Comparison of ENCODE assay signal across 11 mouse cellular contexts in the genomic region with DNA sequence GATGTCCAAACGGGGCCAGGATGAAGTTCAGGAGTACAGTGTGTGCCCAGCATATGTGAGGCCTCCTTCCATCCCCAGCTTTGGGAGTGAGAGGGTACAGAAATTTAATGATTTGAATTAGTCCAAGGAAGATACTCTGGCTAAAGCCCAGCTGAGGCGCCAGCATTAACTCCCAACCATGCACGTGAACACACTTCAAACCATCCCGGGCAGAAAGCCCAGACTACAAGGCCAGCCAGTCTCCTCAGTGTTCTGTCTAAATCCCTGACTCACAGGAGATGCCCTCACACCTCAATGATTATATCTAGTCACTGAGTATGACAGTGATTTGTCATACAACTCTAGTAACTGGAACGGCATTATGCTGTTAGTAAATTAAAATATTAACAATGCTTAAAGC. TPM values are rescaled to one million over a fixed set of nuclear protein-coding genes. Genes with fewer than 3 reads are reported as not detected.
DNase-seq lines count a peak whose midpoint lies in the region; ATAC-seq and TF ChIP-seq lines count a peak whose summit lies in the region.
"Had no signal": no experiment of that assay in that cellular context is flagged by ENCODE, and none has a peak within 500 bp of the region (broad histone marks: within the 10 kb centered on the region; RNA-seq: fewer than 3 reads in every experiment).

No protein-coding gene starts in this region.

- H3K4me3 ChIP-seq in hindbrain, embryonic 15.5 days: no peak overlapping the region
- no peak overlapping the region for H3K4me3 ChIP-seq in hindbrain, embryonic 10.5 days
- no peak overlapping the region for H3K4me3 ChIP-seq in heart, embryonic 14.5 days (ENCODE audit: control insufficient read depth in 1 of 2, insufficient read depth in 1 of 2, low read depth in 1 of 2, low read length in 2 of 2)
- H3K4me3 ChIP-seq in liver, postnatal 0 days (ENCODE audit: low read depth, low read length): no peak overlapping the region
- H3K4me3 ChIP-seq: forebrain, embryonic 10.5 days had no signal

- no peak for DNase-seq in hindbrain, embryonic 10.5 days (ENCODE audit: low spot score)
- peak; percentile 26 for DNase-seq in urinary bladder, postnatal 14 days (ENCODE audit: low spot score)
- no peak for DNase-seq in urinary bladder, postnatal 10 days (ENCODE audit: low spot score)
- DNase-seq in gastrocnemius, adult 18-20 months (ENCODE audit: low spot score): no peak
- no peak for DNase-seq in liver, postnatal 0 days
- no peak for DNase-seq in embryo, embryonic 9.5 days (ENCODE audit: extremely low spot score)

- no peaks in the 10 kb centered on the region for H3K27me3 ChIP-seq in hindbrain, embryonic 15.5 days
- no peaks in the 10 kb centered on the region for H3K27me3 ChIP-seq in hindbrain, embryonic 10.5 days (ENCODE audit: insufficient read depth, poor library complexity, severe bottlenecking)
- H3K27me3 ChIP-seq in heart, embryonic 14.5 days (ENCODE audit: control insufficient read depth, insufficient read depth, low read length): no peaks in the 10 kb centered on the region
- no peaks in the 10 kb centered on the region for H3K27me3 ChIP-seq in liver, postnatal 0 days (ENCODE audit: insufficient read depth, low read length)
- H3K27me3 ChIP-seq: CH12.LX had no signal

- no peak overlapping the region for H3K27ac ChIP-seq in hindbrain, embryonic 15.5 days (replicated peaks)
- H3K27ac ChIP-seq in hindbrain, embryonic 10.5 days: no peak overlapping the region
- H3K27ac ChIP-seq in heart, embryonic 14.5 days (replicated peaks in 1 of 2; ENCODE audit: control insufficient read depth in 1 of 2, insufficient read depth in 1 of 2, low read depth in 2 of 2, low read length in 2 of 2): no peak overlapping the region
- no peak overlapping the region for H3K27ac ChIP-seq in liver, postnatal 0 days (ENCODE audit: low read depth)
- H3K27ac ChIP-seq: forebrain, embryonic 10.5 days had no signal

- 67% methylated on average over 5 of the region's 5 CpGs for WGBS in hindbrain, embryonic 15.5 days
- 90% methylated on average over 5 of the region's 5 CpGs for WGBS in hindbrain, embryonic 10.5 days
- WGBS in heart, embryonic 14.5 days: 56% methylated on average over 5 of the region's 5 CpGs
- WGBS in liver, postnatal 0 days (ENCODE audit: insufficient replicate concordance): 88% methylated on average over 5 of the region's 5 CpGs

- no peak overlapping the region for H3K9ac ChIP-seq in hindbrain, embryonic 15.5 days
- no peak overlapping the region for H3K9ac ChIP-seq in heart, embryonic 14.5 days (ENCODE audit: low read length)
- H3K9ac ChIP-seq in liver, postnatal 0 days (replicated peaks): no peak overlapping the region

- no peaks in the 10 kb centered on the region for H3K4me1 ChIP-seq in hindbrain, embryonic 15.5 days (replicated peaks)
- no peaks in the 10 kb centered on the region for H3K4me1 ChIP-seq in hindbrain, embryonic 10.5 days (replicated peaks)
- peaks cover 0 to 15% of the 10 kb centered on the region in 2 experiments; a peak in 1 of 4 replicates for H3K4me1 ChIP-seq in heart, embryonic 14.5 days (ENCODE audit: control insufficient read depth in 2 of 2, insufficient read depth in 2 of 2, low read length in 2 of 2)
- no peaks in the 10 kb centered on the region; the same call in 1 of the 2 replicates for H3K4me1 ChIP-seq in liver, postnatal 0 days (ENCODE audit: insufficient read depth)
- H3K4me1 ChIP-seq: forebrain, embryonic 10.5 days had no signal

- TF ChIP-seq CTCF in liver, postnatal 0 days (IDR thresholded peaks at IDR 0.05; ENCODE audit: low read depth): no peak

- no peak for TF ChIP-seq EP300 in liver, postnatal 0 days (IDR thresholded peaks at IDR 0.05; ENCODE audit: low read depth)

- no peaks in the 10 kb centered on the region for H3K36me3 ChIP-seq in hindbrain, embryonic 15.5 days
- H3K36me3 ChIP-seq in hindbrain, embryonic 10.5 days: peaks cover 12% of the 10 kb centered on the region
- H3K36me3 ChIP-seq in heart, embryonic 14.5 days (ENCODE audit: control insufficient read depth, insufficient read depth, low read length): peaks cover 3% of the 10 kb centered on the region; the same call in 1 of the 2 replicates
- peaks cover 3% of the 10 kb centered on the region; the same call in 1 of the 2 replicates for H3K36me3 ChIP-seq in liver, postnatal 0 days (replicated peaks; ENCODE audit: insufficient read depth, low read length)

- no peak overlapping the region for H3K4me2 ChIP-seq in hindbrain, embryonic 15.5 days
- H3K4me2 ChIP-seq in heart, embryonic 14.5 days (ENCODE audit: low read length): no peak overlapping the region
- no peak overlapping the region for H3K4me2 ChIP-seq in liver, postnatal 0 days (ENCODE audit: low read depth, low read length)

- 0 out of 2 replicates have a peak, but pooled peaks have one; percentile 56 for ATAC-seq in hindbrain, embryonic 15.5 days (ENCODE audit: low FRiP score, low read depth)
- ATAC-seq in heart, embryonic 14.5 days (ENCODE audit: insufficient number of reproducible peaks, insufficient read depth, low FRiP score, low read depth): peak; percentile 31; the same call in 1 of the 2 replicates
- no peak for ATAC-seq in liver, postnatal 0 days

- H3K9me3 ChIP-seq in hindbrain, embryonic 15.5 days: no peaks in the 10 kb centered on the region
- peaks cover 6% of the 10 kb centered on the region; the same call in 1 of the 2 replicates for H3K9me3 ChIP-seq in hindbrain, embryonic 10.5 days
- 0 out of 2 replicates have a peak, but pooled peaks cover 4% of the 10 kb centered on the region for H3K9me3 ChIP-seq in heart, embryonic 14.5 days (ENCODE audit: control insufficient read depth, low read length)
- H3K9me3 ChIP-seq in liver, postnatal 0 days (ENCODE audit: low read length): 0 out of 2 replicates have a peak, but pooled peaks cover 4% of the 10 kb centered on the region

RNA-seq across cellular contexts. Expression of gene Ube2d2b, which starts 17.4 kb away (rescaled TPM):
- 0.16 and 0.17 TPM in 2 replicates for polyA plus RNA-seq in hindbrain, embryonic 15.5 days (2015; fragmentation: Nextera tagmentation; extraction: Ambion mirVana)
- 0.09 and 0.44 TPM in 2 replicates for polyA plus RNA-seq in hindbrain, embryonic 10.5 days (2016; fragmentation: Nextera tagmentation; extraction: Ambion mirVana)
- polyA plus RNA-seq in heart, embryonic 14.5 days (2014; fragmentation: Nextera tagmentation; extraction: Ambion mirVana): 0.35 and 0.42 TPM in 2 replicates
- total RNA-seq in gastrocnemius, adult 18-20 months (2021): not detected
- polyA plus RNA-seq in liver, postnatal 0 days (2015; fragmentation: Nextera tagmentation; extraction: Ambion mirVana): 0.19 and 0.20 TPM in 2 replicates
- total RNA-seq: CH12.LX; neutrophil, adult 5-6 weeks had no signal

RNA-seq across cellular contexts. Expression of gene Evi5, which starts 27.6 kb away (rescaled TPM):
- 51.7 and 54.8 TPM in 2 replicates for polyA plus RNA-seq in hindbrain, embryonic 15.5 days (2015; fragmentation: Nextera tagmentation; extraction: Ambion mirVana)
- polyA plus RNA-seq in hindbrain, embryonic 10.5 days (2016; fragmentation: Nextera tagmentation; extraction: Ambion mirVana): 48.4 and 51.8 TPM in 2 replicates
- polyA plus RNA-seq in heart, embryonic 14.5 days (2014; fragmentation: Nextera tagmentation; extraction: Ambion mirVana): 45.9 and 50.2 TPM in 2 replicates
- total RNA-seq in gastrocnemius, adult 18-20 months (2021): 10 to 100 TPM; 15.5 to 18.9 TPM
- polyA plus RNA-seq in liver, postnatal 0 days (2015; fragmentation: Nextera tagmentation; extraction: Ambion mirVana): 68.4 and 73.5 TPM in 2 replicates

RNA-seq across cellular contexts. Expression of gene Rpl5, which starts 53.0 kb away (rescaled TPM):
- polyA plus RNA-seq in hindbrain, embryonic 15.5 days (2015; fragmentation: Nextera tagmentation; extraction: Ambion mirVana): 57.8 and 61.0 TPM in 2 replicates
- polyA plus RNA-seq in hindbrain, embryonic 10.5 days (2016; fragmentation: Nextera tagmentation; extraction: Ambion mirVana): 61.9 and 81.3 TPM in 2 replicates
- polyA plus RNA-seq in heart, embryonic 14.5 days (2014; fragmentation: Nextera tagmentation; extraction: Ambion mirVana): 44.9 and 47.3 TPM in 2 replicates
- 10 to 100 TPM; 35.3 to 39.0 TPM for total RNA-seq in gastrocnemius, adult 18-20 months (2021)
- polyA plus RNA-seq in liver, postnatal 0 days (2015; fragmentation: Nextera tagmentation; extraction: Ambion mirVana): 20.2 TPM in 2 replicates
